Mouse (Mus musculus) embryo, embryonic 10 days (tissue): ENCODE measurements around the gene Nfib.
A peak's percentile ranks its signal among the peaks of the same experiment; 100 is the strongest.

Experiments
- DNase-seq: peaks from one replicate; pipeline ENCODE4 v3.0.0-alpha.2; 2015; ENCODE audit warnings: low spot score

Gene Nfib

DNA sequence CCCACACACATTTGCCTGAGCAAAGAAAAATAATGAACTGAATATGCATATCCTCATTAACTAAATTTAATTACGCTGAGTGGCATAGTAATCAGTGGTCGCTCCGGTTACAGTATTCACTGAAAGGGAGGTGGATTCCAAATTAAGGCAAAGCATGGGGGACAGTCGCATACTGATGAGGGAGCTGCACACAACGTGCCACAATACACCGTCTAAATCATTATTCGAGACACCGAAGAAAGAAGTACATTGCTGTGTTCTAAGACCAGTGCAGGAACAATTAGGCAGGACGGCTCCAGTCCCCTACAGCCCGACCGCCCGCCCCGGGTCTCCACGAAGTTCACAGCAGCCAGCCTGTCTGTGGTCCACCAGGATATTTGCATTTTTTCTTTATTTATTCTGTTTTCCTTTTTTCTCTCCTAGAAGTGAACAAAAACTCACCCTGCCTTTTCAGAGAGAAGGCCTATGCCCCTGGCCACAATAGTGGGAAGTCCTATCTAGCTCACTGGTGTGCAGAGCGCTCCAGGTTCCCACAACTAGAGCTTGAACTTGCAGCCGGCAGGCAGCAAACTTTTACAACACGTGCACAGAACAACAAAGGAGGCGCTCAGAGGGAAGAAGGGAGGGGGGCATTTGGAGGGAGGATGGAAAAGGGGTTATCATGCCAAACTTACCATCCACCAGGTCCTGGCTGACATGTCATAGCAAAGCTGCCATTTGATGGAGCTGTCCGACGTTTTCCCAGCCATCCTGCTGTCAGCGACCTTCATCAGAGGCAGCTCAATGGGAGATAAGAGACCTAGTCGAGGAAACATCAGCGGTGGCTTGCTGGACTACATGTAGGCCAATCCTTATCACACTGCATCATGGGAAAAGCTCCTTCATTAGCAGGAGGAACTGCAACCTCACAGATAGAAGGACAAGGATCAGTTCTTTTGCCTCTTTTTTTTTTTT lies at the start of gene Nfib:
Gene Nfib, minus strand, starts transcription at position 910 of the 954 bp plus-strand sequence.
- peak; percentile 19 for DNase-seq

DNA sequence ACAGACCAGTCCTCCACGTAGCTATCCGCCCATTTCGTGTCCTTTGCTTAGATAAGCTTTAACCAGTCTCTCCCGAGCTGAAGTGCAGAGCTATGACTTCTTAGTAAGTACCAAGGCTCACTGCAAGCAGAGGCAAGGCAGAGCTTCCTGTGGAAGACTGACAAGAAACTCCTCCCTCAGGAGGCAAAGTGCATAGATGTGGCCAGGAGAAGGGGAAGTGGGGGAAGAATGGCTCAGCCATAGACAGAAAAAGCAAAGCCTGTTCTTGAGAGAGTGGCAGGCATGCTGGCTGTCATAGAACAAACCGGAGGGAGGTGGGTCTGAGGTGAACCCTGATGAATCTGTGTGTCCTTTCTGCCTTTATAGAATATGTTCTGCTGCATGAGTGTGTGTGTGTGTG lies 30.2 kb upstream of the Nfib start:
- DNase-seq = no peak

DNA sequence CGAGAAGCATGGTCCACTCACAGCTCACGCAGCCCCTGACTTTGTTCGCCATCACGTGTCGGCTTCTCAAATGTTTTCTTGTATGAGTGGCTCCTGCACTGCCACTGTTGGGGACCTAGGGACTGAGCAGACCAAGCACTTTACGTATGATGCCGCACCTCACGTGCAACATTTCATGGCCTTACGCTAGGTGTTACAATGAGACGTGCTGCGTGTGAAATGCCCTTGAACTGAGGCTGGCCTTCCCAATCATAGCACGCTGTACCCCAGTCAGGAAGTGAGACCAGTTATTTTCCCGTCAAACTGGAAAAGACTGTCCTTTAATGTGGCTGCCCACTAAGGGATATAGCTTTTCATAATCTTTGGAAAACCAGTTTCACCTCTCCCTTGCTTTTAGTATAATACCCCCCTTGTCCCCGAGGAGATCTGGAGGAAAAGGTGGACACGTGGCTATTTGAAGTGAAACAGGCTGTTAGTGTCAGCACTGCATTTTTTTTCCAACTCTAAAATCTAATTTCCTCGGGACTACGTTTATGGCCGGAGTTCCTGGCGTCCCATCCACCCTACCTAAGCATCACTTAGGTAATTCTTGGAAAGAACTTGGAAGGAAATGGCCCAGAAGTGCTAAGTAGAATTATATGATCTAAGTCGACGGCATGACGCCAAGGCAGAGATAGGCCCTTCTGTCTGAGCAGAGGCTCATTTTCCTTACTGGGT lies 29.4 kb upstream of the Nfib start:
- DNase-seq = no peak

DNA sequence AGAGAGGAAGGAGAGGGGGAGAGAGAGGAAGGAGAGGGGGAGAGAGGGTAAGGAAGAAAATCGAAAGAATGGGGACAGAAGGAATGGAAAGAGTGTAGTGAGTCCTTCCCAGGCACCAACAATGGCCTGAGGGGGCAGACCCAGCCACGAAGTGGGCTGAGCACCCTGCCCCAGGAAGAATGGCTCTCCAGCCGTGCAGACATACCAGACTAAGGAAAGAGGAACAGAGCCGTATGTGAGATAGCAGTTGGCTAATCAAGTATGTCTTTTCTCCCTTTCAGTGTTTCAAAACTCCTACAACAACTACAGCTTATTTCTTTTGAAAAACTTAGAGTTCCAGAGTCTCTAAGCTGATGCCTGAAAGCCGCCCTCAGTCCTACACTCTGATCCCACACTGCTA lies 28.8 kb upstream of the Nfib start:
- DNase-seq = no peak

DNA sequence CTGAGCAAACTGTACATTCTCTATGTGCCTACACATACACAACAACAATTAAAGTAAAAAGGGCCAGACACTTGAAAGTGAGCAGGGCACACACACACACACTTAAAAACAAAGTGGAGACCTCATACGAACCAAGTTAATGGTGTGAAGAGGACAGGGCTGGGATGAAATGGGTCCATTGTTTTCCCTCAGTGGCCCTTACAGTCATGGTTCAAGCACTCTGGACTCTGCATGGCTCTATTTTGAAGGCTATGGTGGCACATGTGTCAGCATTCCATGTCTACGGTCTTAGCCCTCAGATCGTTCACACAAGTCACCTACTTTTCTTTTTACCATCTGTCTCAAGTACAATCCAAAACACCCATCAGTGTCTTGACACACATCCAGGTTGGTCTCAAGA lies 28.1 kb upstream of the Nfib start:
- DNase-seq = no peak

- no peak for DNase-seq
Observed at GRCm38 (mm10) chr4:82730248-82730887, 24.8 kb upstream of the Nfib start.

- DNase-seq = no peak
Observed at GRCm38 (mm10) chr4:82724058-82724457, 18.5 kb upstream of the Nfib start.

GRCm38 (mm10) chr4:82723048-82723447 lies 17.5 kb upstream of the Nfib start:
- no peak for DNase-seq

DNA sequence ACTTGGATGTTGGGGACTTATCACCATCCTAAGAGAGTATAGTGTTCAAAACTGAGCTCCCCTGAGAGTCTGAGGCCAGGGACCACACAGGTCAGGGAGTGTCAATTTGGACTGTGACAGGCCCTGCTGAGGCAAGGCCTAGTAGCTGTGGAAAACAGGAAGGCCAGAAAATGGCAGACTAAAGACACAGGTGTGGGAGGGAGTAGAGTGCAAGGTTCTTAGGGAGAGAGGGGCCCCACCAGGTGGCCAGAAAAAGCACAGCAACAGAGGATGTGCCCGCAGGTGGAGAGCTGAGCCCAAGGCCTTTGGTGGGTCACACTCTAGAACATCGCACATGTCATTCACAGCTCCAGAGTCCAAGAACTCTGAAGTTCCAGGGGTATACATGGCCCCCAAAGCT lies 10.3 kb upstream of the Nfib start:
- no peak for DNase-seq

DNA sequence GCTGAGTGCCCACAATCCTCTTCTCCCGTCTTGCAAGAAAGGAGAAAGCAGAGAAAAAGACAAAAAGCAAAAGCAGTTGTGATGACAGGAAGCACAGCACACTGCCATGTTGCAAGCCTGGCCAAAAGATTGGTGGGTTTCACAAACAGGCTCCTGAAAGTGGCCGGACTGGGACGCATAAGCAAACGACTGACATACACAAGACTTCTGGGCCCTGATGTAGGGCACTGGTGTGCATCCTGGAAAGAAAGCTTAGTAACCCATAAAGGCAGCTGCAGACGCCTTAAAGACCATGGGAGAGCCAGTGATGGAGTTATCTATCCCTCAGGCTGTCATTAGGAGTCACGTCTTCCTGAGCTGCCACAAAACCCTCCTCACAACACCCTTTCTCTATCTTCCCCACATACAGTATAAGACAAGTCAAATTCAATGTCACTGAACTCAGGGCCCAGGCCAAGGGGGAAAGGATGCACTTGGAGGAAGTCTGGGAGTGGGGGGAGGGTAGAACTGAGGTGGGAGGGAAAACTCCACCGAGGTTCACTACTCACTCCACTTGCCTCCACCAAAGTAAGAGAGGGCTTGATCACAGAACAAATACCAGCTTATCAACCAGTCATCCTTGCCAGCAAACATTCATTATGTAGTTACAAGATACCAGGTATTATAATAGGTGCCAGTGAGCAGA lies 6.2 kb upstream of the Nfib start:
- DNase-seq = no peak

DNA sequence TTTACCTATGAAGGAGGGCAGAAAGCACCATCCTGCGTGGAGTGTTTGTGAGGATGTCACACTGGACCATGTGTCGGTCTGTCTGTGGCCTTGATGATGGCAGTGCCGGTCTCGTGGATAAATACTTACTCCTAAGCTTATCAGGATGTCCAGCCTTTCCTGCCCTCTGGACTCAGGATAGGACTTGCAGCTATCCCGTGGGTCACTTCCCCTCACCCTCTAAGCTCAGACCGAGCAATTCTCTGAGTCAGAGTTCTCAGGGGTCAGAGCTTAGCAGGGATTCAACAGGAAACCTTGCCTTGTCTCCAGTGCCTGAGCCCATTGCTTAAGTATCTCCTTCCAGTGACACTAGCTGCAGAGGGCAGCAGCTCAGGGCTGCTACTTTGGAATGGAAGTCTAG lies 4.1 kb upstream of the Nfib start:
- no peak for DNase-seq

DNA sequence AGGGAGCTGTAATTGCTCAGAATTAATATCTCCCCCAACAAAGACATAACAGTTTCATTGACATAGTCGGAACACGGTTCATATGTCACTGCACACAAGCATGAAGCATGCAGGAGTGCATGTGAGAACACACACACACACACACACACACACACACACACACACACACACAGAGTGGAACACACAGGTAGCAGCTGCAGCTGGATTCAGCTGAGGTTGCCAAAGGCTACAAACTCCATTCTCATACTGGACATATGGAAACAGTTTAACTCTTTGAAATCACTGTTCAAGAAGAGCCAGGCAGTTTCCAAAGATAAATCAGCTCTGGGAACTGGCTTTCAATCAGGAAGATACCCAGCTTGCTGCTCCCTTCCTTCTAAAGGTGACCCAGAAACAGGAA lies 462 bp upstream of the Nfib start:
- DNase-seq = peak; percentile 30

DNA sequence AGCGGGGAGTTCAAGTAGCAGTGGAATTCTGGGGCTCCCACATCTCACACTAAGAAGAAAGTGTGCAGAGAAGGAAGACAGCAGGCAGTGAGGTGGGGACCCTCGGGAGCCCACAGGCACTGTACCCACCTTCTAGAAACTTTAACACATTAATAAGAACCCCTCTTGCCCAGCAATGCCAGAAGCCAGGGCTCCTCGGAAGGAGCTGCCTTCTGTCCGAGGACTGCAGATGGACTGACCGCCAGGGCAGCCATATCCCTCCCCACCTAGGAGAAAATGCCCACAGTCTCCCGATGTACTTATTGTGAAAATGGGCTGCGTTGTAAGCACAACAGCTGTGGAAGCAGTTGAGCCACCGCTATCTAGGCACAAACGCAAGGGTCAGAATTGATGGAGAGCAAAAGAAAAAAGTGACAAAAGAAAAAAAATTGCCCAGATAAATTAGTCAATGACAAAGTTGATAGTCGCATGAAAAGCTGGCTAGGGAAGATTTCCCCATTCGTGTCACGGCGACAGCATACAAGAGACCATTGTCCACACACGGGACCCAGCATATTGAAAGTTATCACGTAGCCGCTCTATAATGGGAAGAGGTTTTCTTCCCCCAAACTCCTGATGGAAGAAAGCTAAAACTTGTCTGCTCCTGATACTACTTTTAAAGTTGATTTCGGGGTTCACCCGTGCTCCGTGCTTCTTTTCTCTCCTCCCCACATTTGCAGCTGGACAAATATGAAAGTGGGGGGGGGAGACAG lies 1.3 kb downstream of the Nfib start:
- no peak for DNase-seq

GRCm38 (mm10) chr4:82702808-82703207 lies 2.7 kb downstream of the Nfib start:
- DNase-seq = no peak

DNA sequence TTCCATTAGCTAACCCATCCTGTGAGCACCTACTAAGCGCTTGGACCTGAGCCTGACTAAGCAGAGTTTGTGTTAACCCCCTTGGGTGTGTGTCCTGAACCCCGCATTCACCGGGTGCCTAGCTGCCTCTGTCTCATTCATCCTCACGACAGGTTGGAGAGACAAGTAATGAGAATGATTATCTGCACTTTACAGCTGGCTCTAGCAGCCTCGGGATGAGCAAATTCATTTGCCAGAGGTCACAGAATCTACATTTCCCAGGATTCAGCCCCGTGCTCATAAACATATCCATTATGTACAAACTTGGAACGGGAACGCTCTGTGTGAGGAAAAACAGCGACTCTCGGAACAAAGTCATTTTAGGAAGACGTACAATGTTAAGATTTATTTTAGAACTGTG lies 6.0 kb downstream of the Nfib start:
- DNase-seq = no peak

DNA sequence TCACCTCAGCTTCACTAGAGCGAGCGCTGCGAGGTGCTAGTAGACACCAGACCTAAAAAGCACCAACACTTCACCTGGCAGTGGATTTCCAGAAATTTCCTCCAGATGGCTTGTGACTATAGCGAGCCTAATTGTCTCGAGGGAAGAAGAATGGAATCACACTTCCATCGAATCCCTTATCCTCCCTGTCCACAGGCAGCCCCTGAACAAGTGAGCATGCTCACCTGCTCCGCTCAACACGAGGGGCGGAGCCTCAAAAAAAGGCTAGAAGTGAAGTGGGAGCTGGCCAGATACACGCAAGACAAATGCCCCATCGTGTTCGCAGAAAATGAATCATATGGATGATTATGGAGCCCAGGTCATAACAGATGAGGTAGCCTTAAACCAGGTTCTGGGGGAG lies 6.9 kb downstream of the Nfib start:
- no peak for DNase-seq

DNA sequence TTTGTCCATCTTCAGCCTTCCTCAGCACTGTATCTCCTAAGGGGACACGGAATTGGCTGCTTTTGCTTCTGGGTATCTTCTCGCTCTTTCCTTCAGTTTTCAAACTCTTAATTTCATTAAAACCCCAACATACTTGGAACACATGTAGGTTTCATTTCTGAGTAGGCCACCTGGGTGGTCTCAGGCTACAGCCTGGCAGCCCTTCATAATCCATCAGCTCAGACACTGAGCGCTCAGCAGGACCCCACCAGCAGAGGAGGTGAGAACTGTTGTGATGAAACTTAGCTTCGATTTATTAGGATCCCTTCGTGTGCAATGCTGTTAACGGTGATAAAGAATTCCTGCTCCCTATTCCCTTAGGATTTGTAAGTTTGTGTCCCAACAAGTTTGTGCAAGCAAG lies 8.4 kb downstream of the Nfib start:
- DNase-seq = no peak

DNA sequence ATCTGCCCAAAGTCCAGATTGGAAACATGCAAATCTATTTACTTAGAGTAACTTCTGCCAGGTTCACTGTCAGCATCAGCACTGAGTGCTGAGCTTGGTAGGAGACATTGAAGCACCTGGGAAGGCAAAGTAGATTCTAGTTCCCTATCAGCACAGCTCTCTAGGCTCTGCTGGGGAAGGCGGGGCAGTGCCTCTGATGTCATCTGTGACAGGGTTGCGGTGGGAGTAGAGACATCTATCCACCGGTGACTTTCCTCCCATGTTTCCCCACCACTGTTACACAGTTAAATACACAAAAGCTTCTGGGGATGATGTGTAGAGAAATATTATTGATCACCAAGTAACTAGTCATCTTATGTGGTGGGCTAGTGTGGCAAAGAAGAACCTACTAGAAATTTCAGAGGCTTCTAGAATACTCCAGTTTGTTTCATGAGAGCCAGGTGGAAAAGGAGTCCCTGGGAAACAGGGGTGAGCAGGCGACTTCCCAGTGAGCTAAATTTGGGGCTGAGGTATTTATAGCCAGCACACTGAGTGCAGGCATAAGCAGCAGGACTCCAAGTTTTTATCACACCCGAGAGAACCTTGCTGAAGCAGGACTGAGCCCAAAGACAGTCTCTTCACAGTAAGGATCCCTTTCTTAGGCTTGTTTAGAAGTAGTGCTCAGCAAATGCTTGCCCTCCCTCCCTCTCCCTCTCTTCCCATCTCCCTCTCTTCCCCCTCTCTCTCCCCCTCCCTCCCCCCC lies 9.6 kb downstream of the Nfib start:
- DNase-seq = no peak

DNA sequence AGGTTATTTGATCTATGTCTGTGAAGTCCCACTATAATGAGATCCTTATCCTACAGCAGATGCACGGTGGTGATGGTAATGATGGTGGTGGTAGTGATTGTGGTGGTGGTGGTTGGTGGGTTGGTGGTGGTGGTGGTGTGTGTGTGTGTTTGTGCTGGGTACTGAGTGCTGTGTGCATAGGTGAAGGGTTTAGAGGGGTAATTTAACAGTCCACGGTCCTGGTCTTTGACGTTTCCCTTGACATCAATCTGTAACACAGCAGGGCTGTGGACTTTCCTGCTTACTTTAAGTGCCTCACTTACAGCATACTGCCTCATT lies 13.6 kb downstream of the Nfib start:
- no peak for DNase-seq

DNA sequence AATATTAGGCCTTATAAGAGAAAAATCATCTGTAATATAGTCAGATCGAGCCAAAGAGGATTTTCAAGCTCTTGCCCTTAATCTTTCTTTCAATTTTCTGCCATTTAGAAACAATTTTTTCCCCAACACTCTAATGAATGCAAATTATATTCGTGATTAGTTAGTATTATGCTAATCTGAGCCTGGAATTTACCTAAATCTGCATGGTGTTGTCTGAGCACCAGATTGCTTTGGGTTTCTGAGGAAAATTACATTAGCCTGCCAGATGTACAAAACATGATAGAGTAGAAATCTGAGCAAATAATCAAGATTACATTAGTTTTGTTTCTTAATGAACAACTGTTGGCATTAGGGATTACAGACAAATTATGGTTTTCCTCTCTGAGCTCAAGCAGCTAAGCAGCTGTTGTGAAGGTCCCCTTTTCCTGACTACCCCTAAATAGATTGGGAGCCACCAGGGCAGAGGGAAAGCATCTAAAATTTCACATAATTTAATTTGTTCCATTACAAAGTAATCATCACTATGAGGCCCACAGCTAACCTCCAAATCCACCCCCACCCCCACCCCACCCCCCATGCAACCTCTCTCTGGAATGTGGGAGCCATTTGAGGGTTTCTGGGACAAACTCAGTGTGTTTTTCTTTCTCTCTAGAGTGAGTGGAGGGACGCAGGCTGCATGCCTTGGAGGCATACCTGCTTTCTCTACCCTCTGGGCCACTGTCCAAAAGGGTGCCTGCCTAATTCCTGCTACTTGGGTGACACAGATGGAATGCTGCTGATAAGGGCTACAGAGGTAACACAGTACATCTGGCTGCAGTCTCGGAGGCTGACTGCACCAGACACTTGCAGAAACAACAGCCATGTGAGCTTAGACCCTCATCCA lies 14.2 kb downstream of the Nfib start:
- DNase-seq = peak; percentile 43
